Comparison of ENCODE assay signal across 1 mouse cellular context in genomic region chr11:98711046-98711434, GRCm38 (mm10).
TF ChIP-seq lines count a peak whose summit lies in the region.

No protein-coding gene starts in this region.

TF ChIP-seq in MEL, 35 proteins besides CTCF, POLR2A, EP300 and RAD21:
- TF ChIP-seq TAL1 (IDR thresholded peaks at IDR 0.05; ENCODE audit: low read length) (no peak), CHD2 (IDR thresholded peaks at IDR 0.05; ENCODE audit: low read length) (no peak), E2F4 (IDR thresholded peaks at IDR 0.05; ENCODE audit: borderline replicate concordance, low read depth, low read length) (no peak), NELFE (IDR thresholded peaks at IDR 0.05; ENCODE audit: low read depth, low read length) (no peak), USF1 (IDR thresholded peaks at IDR 0.05; ENCODE audit: low read depth, low read length) (no peak), MXI1 (IDR thresholded peaks at IDR 0.05; ENCODE audit: low read depth, low read length) (no peak), ZC3H11A (IDR thresholded peaks at IDR 0.05; ENCODE audit: low read depth, low read length) (no peak), CHD1 (IDR thresholded peaks at IDR 0.05; ENCODE audit: low read depth, low read length) (no peak), ZKSCAN1 (IDR thresholded peaks at IDR 0.05; ENCODE audit: low read depth, low read length) (no peak)
TF ChIP-seq in MEL: peak in this region for 0.
